Comparison of ENCODE assay signal across 8 mouse cellular contexts in the genomic region with DNA sequence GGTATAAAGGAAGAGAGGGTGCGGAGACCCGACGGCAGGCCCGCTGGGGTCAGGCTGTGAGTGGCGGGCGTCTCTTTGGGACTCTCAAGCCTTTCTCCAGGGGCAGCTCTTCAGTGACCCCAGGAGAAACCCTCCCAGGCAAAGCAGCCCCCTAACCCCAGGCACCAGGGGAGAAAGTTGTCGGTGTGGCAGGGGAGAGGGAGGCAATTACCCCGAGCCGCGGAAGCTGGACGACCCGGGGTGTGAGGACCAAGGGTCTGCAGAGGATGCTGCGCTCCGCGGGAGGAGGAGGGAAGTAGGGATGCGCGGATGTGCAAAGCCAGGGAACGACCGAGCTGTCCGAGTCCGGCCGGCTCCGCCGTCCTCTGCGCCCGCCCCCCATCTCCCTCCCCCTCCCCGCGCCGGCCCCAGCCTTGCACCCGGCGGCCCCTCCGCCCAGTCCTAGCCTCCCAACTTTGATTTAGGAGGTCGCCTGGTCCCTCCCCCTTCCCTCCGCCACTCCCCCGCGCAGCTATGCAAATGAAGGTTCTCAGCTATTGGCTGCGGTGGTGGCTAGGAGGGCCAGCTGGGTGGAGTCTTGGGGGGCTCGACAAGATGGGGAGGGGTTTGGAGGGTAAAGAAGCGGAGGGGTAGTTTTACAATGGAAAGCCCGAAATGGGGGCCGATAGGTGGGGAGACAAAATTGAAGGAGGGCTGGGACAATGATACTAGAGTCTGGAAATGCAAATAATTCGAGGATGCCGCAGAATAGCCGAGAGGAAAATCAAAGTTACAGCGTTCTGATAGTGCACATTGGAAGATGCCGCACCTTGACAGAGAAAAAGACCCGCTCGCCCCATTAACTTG. TPM values are rescaled to one million over a fixed set of nuclear protein-coding genes. Genes with fewer than 3 reads are reported as not detected.
A peak's percentile ranks its signal among the peaks of the same experiment; 100 is the strongest.
DNase-seq lines count a peak whose midpoint lies in the region; ATAC-seq and TF ChIP-seq lines count a peak whose summit lies in the region.

TSS of gene Stac2 (minus strand) at position 474 of the 846 bp plus-strand sequence.

- H3K36me3 ChIP-seq in ES-Bruce4 (ENCODE audit: control insufficient read depth, insufficient read depth, low read length, poor library complexity, severe bottlenecking), result no peaks in the 10 kb centered on the region
- no peaks in the 10 kb centered on the region for H3K36me3 ChIP-seq in forebrain, embryonic 10.5 days (replicated peaks)
- no peaks in the 10 kb centered on the region for H3K36me3 ChIP-seq in lung, embryonic 16.5 days (ENCODE audit: control insufficient read depth, insufficient read depth, low read length)

- peak; percentile 87 for DNase-seq in forebrain, embryonic 10.5 days (ENCODE audit: extremely low spot score, low spot score)
- DNase-seq in heart, postnatal 25 days (ENCODE audit: low spot score), result peak; percentile 38
- DNase-seq in layer of hippocampus, postnatal 10 days (ENCODE audit: low spot score in 2 of 2), result peak; percentile 58 to 70
- DNase-seq in ovary, postnatal 36 days (ENCODE audit: low spot score), result peak; percentile 78
- DNase-seq in urinary bladder, postnatal 4 days (ENCODE audit: low spot score in 2 of 2), result peak; percentile 71 to 80

- no peak within 1 kb of the TSS for H3K27ac ChIP-seq in ES-Bruce4 (ENCODE audit: insufficient read depth, low read length)
- peak within 1 kb of the TSS; percentile 50 for H3K27ac ChIP-seq in bone marrow macrophage, adult 2 months (ENCODE audit: insufficient read depth, low read depth, low read length)
- peak within 1 kb of the TSS; percentile 63 for H3K27ac ChIP-seq in forebrain, embryonic 10.5 days
- H3K27ac ChIP-seq in lung, embryonic 16.5 days (ENCODE audit: low read length), result no peak within 1 kb of the TSS

- intact Hi-C loops in heart, postnatal 25 days (cut with DNase I), result no loop called here

- no peak for TF ChIP-seq POLR2A in ES-Bruce4 (IDR thresholded peaks at IDR 0.05; ENCODE audit: insufficient read depth, low read length)
- TF ChIP-seq POLR2A in bone marrow macrophage, adult 2 months (IDR thresholded peaks at IDR 0.05; ENCODE audit: borderline replicate concordance, low read depth, low read length), result no peak

- H3K4me1 ChIP-seq in ES-Bruce4 (ENCODE audit: control insufficient read depth, insufficient read depth, low read length), result peaks cover 6% of the 10 kb centered on the region
- H3K4me1 ChIP-seq in bone marrow macrophage, adult 2 months (ENCODE audit: control insufficient read depth, insufficient read depth, low read length), result peaks cover 34% of the 10 kb centered on the region
- peaks cover 46% of the 10 kb centered on the region for H3K4me1 ChIP-seq in forebrain, embryonic 10.5 days
- peaks cover 11% of the 10 kb centered on the region for H3K4me1 ChIP-seq in lung, embryonic 16.5 days (replicated peaks; ENCODE audit: control insufficient read depth, insufficient read depth, low read length)

- H3K27me3 ChIP-seq in ES-Bruce4 (ENCODE audit: control insufficient read depth, insufficient read depth, low read length, poor library complexity, severe bottlenecking), result peaks cover 3% of the 10 kb centered on the region
- H3K27me3 ChIP-seq in forebrain, embryonic 10.5 days (ENCODE audit: poor library complexity, severe bottlenecking), result peaks cover 86% of the 10 kb centered on the region
- peaks cover 44% of the 10 kb centered on the region for H3K27me3 ChIP-seq in lung, embryonic 16.5 days (ENCODE audit: control insufficient read depth, insufficient read depth, low read depth, low read length)

- H3K9ac ChIP-seq in ES-Bruce4 (ENCODE audit: low read depth, poor library complexity, severe bottlenecking), result peak within 1 kb of the TSS; percentile 62
- peak within 1 kb of the TSS; percentile 12; the same call in 1 of the 2 replicates for H3K9ac ChIP-seq in lung, embryonic 16.5 days (ENCODE audit: low read length)

- TF ChIP-seq CTCF in ES-Bruce4 (IDR thresholded peaks at IDR 0.05; ENCODE audit: low read depth, low read length), result no peak
- TF ChIP-seq CTCF in bone marrow macrophage, adult 2 months (IDR thresholded peaks at IDR 0.05; ENCODE audit: low read depth, low read length), result no peak

- TF ChIP-seq EP300 in ES-Bruce4 (IDR thresholded peaks at IDR 0.05; ENCODE audit: insufficient read depth, low read depth, low read length), result no peak

- H3K9me3 ChIP-seq in ES-Bruce4 (replicated peaks; ENCODE audit: control insufficient read depth, insufficient read depth, low read length, poor library complexity, severe bottlenecking), result no peaks in the 10 kb centered on the region
- no peaks in the 10 kb centered on the region for H3K9me3 ChIP-seq in forebrain, embryonic 10.5 days
- no peaks in the 10 kb centered on the region for H3K9me3 ChIP-seq in lung, embryonic 16.5 days (ENCODE audit: control insufficient read depth, low read length)

- peak; percentile 92 for ATAC-seq in lung, embryonic 16.5 days (ENCODE audit: low read depth)

- peak within 1 kb of the TSS; percentile 73 for H3K4me3 ChIP-seq in ES-Bruce4 (ENCODE audit: low read depth, low read length)
- peak within 1 kb of the TSS; percentile 63 for H3K4me3 ChIP-seq in bone marrow macrophage, adult 2 months (ENCODE audit: insufficient read depth, low read length)
- peak within 1 kb of the TSS; percentile 51 for H3K4me3 ChIP-seq in forebrain, embryonic 10.5 days
- peak within 1 kb of the TSS; percentile 39 for H3K4me3 ChIP-seq in lung, embryonic 16.5 days (ENCODE audit: low read length)

- 1% methylated on average over 46 of the region's 48 CpGs for WGBS in forebrain, embryonic 10.5 days
- 1% methylated on average over 46 of the region's 48 CpGs for WGBS in lung, embryonic 16.5 days

- H3K4me2 ChIP-seq in lung, embryonic 16.5 days (ENCODE audit: low read depth, low read length), result peak within 1 kb of the TSS; percentile 70

RNA-seq across cellular contexts. Expression of gene Stac2, which starts in this region (rescaled TPM):
- 5.6 and 9.6 TPM in 2 replicates for polyA plus RNA-seq in ES-Bruce4 (2011; ENCODE audit: insufficient read depth, insufficient read length, low read depth, missing spikeins)
- 4.1 and 4.3 TPM in 2 replicates for polyA plus RNA-seq in bone marrow macrophage, adult 2 months (2012; ENCODE audit: insufficient read depth, insufficient read length, missing spikeins)
- polyA plus RNA-seq in forebrain, embryonic 10.5 days (2016; fragmentation: Nextera tagmentation; extraction: Ambion mirVana), result 0.32 and 0.42 TPM in 2 replicates
- total RNA-seq in heart, postnatal 25 days (2021), result under 1 TPM; 0.13 to 0.25 TPM
- 10 to 100 TPM; 13.0 to 14.9 TPM for total RNA-seq in layer of hippocampus, postnatal 10 days (2021)
- polyA plus RNA-seq in lung, embryonic 16.5 days (2015; fragmentation: Nextera tagmentation; extraction: Ambion mirVana), result 0.11 and 0.29 TPM in 2 replicates

Comparison
In these comparisons a context has a peak if more than half of its experiments do, and no peak if none do; other contexts are left out.
1. RNA of gene Stac2 (total RNA-seq): 13.0 to 14.9 TPM in layer of hippocampus, postnatal 10 days; 0.13 to 0.25 TPM in heart, postnatal 25 days; every median in the first group is over 10 times any median in the second.
2. Peak in DNase-seq, H3K4me3 ChIP-seq and H3K27ac ChIP-seq in forebrain, embryonic 10.5 days; RNA of the gene not detected or under 1 TPM.
3. Peak in DNase-seq in heart, postnatal 25 days; RNA of the gene not detected or under 1 TPM.
4. Peak in ATAC-seq, H3K4me3 ChIP-seq, H3K9ac ChIP-seq and H3K4me2 ChIP-seq in lung, embryonic 16.5 days; RNA of the gene not detected or under 1 TPM.
5. Peak in every context shown above with its lines, with median percentiles within 50 percentile points of each other: H3K4me3 ChIP-seq and DNase-seq.